Mouse (Mus musculus): ENCODE results near the gene Hist1h2bg. TPM values are rescaled to one million over a fixed set of nuclear protein-coding genes. Genes with fewer than 3 reads are reported as not detected.
"Not testable (repeated sequence)": the region's sequence is repeated elsewhere in the genome, so short reads cannot be mapped to it uniquely, and the experiment has no call there.

Gene Hist1h2bg
- polyA plus RNA-seq, 1 experiment from 2014 or later, result 11.4 TPM

- H3K9me3 ChIP-seq; H3K27me3 ChIP-seq; H3K36me3 ChIP-seq (replicated peaks): not testable (repeated sequence)
- Histone ChIP-seq H3K27ac (peak within 1 kb of the TSS; percentile 97), H3K4me1 (peaks cover 31% of the 10 kb centered on the region), H3K9ac (peak within 1 kb of the TSS; percentile 56), H3K4me3 (replicated peaks) (peak within 1 kb of the TSS; percentile 47), H3K4me2 (peak within 1 kb of the TSS; percentile 67)
- WGBS, result under 1% methylated on average over 40 of the region's 42 CpGs
- peak; percentile 93 for ATAC-seq (ENCODE audit: low FRiP score)
These were observed 2.8 kb downstream of the Hist1h2bg start, which contains the start of the genes Hist1h2bf and Hist1h2ad for GRCm38 (mm10) chr13:23573898-23574524. Gene Hist1h2bf (minus strand): TSS chr13:23574196. Gene Hist1h2ad (plus strand): TSS chr13:23574381.

- H3K4me1 ChIP-seq, result peaks cover 31% of the 10 kb centered on the region
- peak overlapping the region; percentile 97 for H3K27ac ChIP-seq
- not testable (repeated sequence) for H3K36me3 ChIP-seq (replicated peaks); H3K9me3 ChIP-seq; H3K27me3 ChIP-seq
- peak overlapping the region; percentile 47 for H3K4me3 ChIP-seq (replicated peaks)
- peak overlapping the region; percentile 67 for H3K4me2 ChIP-seq
- 2% methylated on average over 10 of the region's 39 CpGs for WGBS
- H3K9ac ChIP-seq, result peak overlapping the region; percentile 56; the same call in 1 of the 2 replicates
- ATAC-seq (ENCODE audit: low FRiP score), result 0 out of 2 replicates have a peak, but pooled peaks have one; percentile 0
These were observed 3.5 kb downstream of the Hist1h2bg start for GRCm38 (mm10) chr13:23574546-23575170.

GRCm38 (mm10) chr13:23575271-23575851 lies 4.2 kb downstream of the Hist1h2bg start, which contains the start of gene Hist1h3d:
Gene Hist1h3d (plus strand): TSS chr13:23575763.
- H3K4me2 ChIP-seq, result peak within 1 kb of the TSS; percentile 67
- no peaks in the 10 kb centered on the region for H3K36me3 ChIP-seq (replicated peaks)
- peak within 1 kb of the TSS; percentile 47 for H3K4me3 ChIP-seq (replicated peaks)
- no peaks in the 10 kb centered on the region for H3K9me3 ChIP-seq
- WGBS, result 1% methylated on average over 18 of the region's 18 CpGs
- H3K27me3 ChIP-seq, result no peaks in the 10 kb centered on the region
- H3K27ac ChIP-seq, result peak within 1 kb of the TSS; percentile 94
- peaks cover 27% of the 10 kb centered on the region for H3K4me1 ChIP-seq
- H3K9ac ChIP-seq, result peak within 1 kb of the TSS; percentile 74
- peak; percentile 63 for ATAC-seq (ENCODE audit: low FRiP score)

- Histone ChIP-seq H3K4me2 (peak overlapping the region; percentile 67), H3K4me1 (peaks cover 28% of the 10 kb centered on the region), H3K27ac (peak overlapping the region; percentile 94), H3K4me3 (replicated peaks) (peak overlapping the region; percentile 47), H3K9ac (peak overlapping the region; percentile 74)
- not testable (repeated sequence) for ATAC-seq (ENCODE audit: low FRiP score); H3K27me3 ChIP-seq; H3K9me3 ChIP-seq; H3K36me3 ChIP-seq (replicated peaks)
- WGBS, result 0% methylated on average over 12 of the region's 40 CpGs
These were observed 4.7 kb downstream of the Hist1h2bg start for GRCm38 (mm10) chr13:23575864-23576313.

- Histone ChIP-seq H3K9ac (peak overlapping the region; percentile 74), H3K27ac (peak overlapping the region; percentile 94), H3K36me3 (replicated peaks) (no peaks in the 10 kb centered on the region), H3K27me3 (no peaks in the 10 kb centered on the region), H3K4me1 (peaks cover 28% of the 10 kb centered on the region), H3K4me3 (replicated peaks) (peak overlapping the region; percentile 47), H3K4me2 (peak overlapping the region; percentile 67), H3K9me3 (no peaks in the 10 kb centered on the region)
- 1% methylated on average over 7 of the region's 7 CpGs for WGBS
- ATAC-seq (ENCODE audit: low FRiP score), result no peak
These were observed 5.2 kb downstream of the Hist1h2bg start for GRCm38 (mm10) chr13:23576351-23576881.

GRCm38 (mm10) chr13:23576906-23577639 lies 5.9 kb downstream of the Hist1h2bg start:
- H3K4me3 ChIP-seq (replicated peaks), result peak overlapping the region; percentile 47
- H3K27ac ChIP-seq, result peak overlapping the region; percentile 94
- H3K4me1 ChIP-seq, result peaks cover 32% of the 10 kb centered on the region
- peak overlapping the region; percentile 67 for H3K4me2 ChIP-seq
- 48% methylated on average over 6 of the region's 6 CpGs for WGBS
- no peaks in the 10 kb centered on the region for H3K27me3 ChIP-seq
- no peak for ATAC-seq (ENCODE audit: low FRiP score)
- peak overlapping the region; percentile 74 for H3K9ac ChIP-seq
- H3K9me3 ChIP-seq, result no peaks in the 10 kb centered on the region
- no peaks in the 10 kb centered on the region for H3K36me3 ChIP-seq (replicated peaks)

GRCm38 (mm10) chr13:23577835-23578234 lies 6.6 kb downstream of the Hist1h2bg start:
- Histone ChIP-seq H3K4me1 (peaks cover 32% of the 10 kb centered on the region), H3K4me2 (no peak overlapping the region), H3K9ac (no peak overlapping the region), H3K27ac (0 out of 2 replicates have a peak overlapping the region, but pooled peaks have one; percentile 46), H3K4me3 (replicated peaks) (no peak overlapping the region), H3K9me3 (no peaks in the 10 kb centered on the region), H3K36me3 (replicated peaks) (no peaks in the 10 kb centered on the region), H3K27me3 (no peaks in the 10 kb centered on the region)
- 93% methylated on average over 1 of the region's 1 CpGs for WGBS
- no peak for ATAC-seq (ENCODE audit: low FRiP score)

GRCm38 (mm10) chr13:23581408-23582218 lies 10.4 kb downstream of the Hist1h2bg start, which contains the start of gene Hist1h4d:
Gene Hist1h4d (plus strand): TSS chr13:23581598.
- Histone ChIP-seq H3K27me3 (no peaks in the 10 kb centered on the region), H3K27ac (peak within 1 kb of the TSS; percentile 99), H3K9ac (peak within 1 kb of the TSS; percentile 78), H3K4me2 (peak within 1 kb of the TSS; percentile 85), H3K4me3 (replicated peaks) (peak within 1 kb of the TSS; percentile 53), H3K4me1 (peaks cover 37% of the 10 kb centered on the region), H3K36me3 (replicated peaks) (no peaks in the 10 kb centered on the region), H3K9me3 (no peaks in the 10 kb centered on the region)
- under 1% methylated on average over 43 of the region's 43 CpGs for WGBS
- peak; percentile 90 for ATAC-seq (ENCODE audit: low FRiP score)

- Histone ChIP-seq H3K4me3 (replicated peaks) (peak overlapping the region; percentile 53), H3K27ac (peak overlapping the region; percentile 99), H3K36me3 (replicated peaks) (no peaks in the 10 kb centered on the region), H3K4me1 (peaks cover 32% of the 10 kb centered on the region), H3K9me3 (no peaks in the 10 kb centered on the region), H3K27me3 (no peaks in the 10 kb centered on the region), H3K9ac (peak overlapping the region; percentile 78), H3K4me2 (peak overlapping the region; percentile 85)
- WGBS, result 4% methylated on average over 6 of the region's 6 CpGs
- ATAC-seq (ENCODE audit: low FRiP score), result no peak
These were observed 11.2 kb downstream of the Hist1h2bg start for GRCm38 (mm10) chr13:23582219-23583056.

GRCm38 (mm10) chr13:23583387-23584068 lies 12.3 kb downstream of the Hist1h2bg start:
- Histone ChIP-seq H3K4me1 (peaks cover 32% of the 10 kb centered on the region), H3K27ac (peak overlapping the region; percentile 99), H3K9ac (0 out of 2 replicates have a peak overlapping the region, but pooled peaks have one; percentile 36), H3K36me3 (replicated peaks) (no peaks in the 10 kb centered on the region), H3K4me2 (peak overlapping the region; percentile 85), H3K9me3 (no peaks in the 10 kb centered on the region), H3K27me3 (no peaks in the 10 kb centered on the region), H3K4me3 (replicated peaks) (no peak overlapping the region)
- ATAC-seq (ENCODE audit: low FRiP score), result no peak

All from forebrain, embryonic 12.5 days (tissue).